Mouse (Mus musculus) left cerebral cortex, postnatal 25 days (tissue): Measurements from ENCODE around the gene Vmn2r84. TPM values are rescaled to one million over a fixed set of nuclear protein-coding genes. Genes with fewer than 3 reads are reported as not detected.
"Not testable (repeated sequence)": the region's sequence is repeated elsewhere in the genome, so short reads cannot be mapped to it uniquely, and the experiment has no call there.

Experiments
- DNase-seq, 2 experiments: peaks; one replicate each; pipeline ENCODE4 v3.0.0; 2022; ENCODE audit warnings: low spot score in 2 of 2, mixed read lengths in 1 of 2
- intact Hi-C: fragments of 180-260 bp; cut with DNase I; formaldehyde crosslinking; loops from one replicate; pipeline ENCODE4 v1.15.1; 2025
- total RNA-seq, 2 experiments: library from RNA; stranded (reverse); gene quantifications; 2 replicates each; pipeline ENCODE4 v1.2.3; 2021

Gene Vmn2r84
- under 1 TPM; 0.46 to 0.48 TPM for total RNA-seq

DNA sequence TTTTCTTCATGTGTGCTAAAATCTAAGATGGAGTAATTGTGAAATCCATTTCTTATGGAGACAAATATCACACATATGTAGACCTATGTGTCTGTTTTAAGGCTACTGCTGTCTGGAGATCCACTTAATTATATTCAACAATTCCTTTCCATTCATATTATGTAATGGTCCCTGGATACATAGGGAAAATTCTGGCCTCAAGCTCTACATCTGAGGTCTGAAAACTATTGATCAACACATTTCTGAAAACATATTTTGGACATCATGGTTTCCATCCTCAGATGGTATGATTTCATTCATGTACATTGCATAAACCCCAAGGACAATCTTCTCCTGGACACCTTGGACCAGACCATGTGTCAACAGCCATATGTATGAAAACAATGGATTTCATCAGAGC is at the start of gene Vmn2r84:
TSS of gene Vmn2r84 (minus strand) at position 101 of the 400 bp plus-strand sequence.
- intact Hi-C loops: no loop called here

DNA sequence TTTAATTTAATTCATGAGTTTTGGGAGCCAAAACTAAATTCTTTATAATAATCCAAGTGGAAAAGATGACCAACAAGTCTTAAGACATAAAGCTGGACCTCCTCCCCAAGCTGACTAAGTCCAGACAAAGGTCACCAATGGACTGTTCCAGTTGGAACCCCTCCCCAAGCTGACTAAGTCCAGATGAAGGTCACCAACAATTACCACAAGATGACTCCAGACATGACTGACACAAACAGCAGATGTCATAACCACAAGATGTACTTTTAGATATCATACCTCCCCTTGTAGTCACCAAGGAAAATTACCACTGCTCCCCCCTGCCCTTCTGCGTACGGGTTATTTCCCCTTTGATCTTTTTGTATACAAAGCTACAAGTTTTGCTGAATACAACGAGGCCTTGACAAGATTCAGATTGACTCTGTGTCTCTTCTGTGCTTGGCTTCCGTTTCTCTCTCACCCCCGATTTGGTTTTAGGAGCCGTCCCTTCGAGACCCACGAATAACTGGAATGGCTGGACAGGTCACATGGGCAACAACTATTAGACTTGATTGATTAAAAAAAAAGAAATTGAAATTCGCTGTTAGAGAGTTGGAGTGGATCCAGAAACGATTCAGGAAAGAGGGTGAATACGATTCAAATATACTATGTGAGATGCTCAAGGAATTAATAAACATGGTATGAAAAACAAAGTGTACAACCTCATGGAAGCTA is 40.2 kb upstream of the Vmn2r84 start:
- intact Hi-C loops, DNase-seq: not testable (repeated sequence)

More for the DNA sequence above, at the start of gene Vmn2r84:
- no peak for DNase-seq

DNA sequence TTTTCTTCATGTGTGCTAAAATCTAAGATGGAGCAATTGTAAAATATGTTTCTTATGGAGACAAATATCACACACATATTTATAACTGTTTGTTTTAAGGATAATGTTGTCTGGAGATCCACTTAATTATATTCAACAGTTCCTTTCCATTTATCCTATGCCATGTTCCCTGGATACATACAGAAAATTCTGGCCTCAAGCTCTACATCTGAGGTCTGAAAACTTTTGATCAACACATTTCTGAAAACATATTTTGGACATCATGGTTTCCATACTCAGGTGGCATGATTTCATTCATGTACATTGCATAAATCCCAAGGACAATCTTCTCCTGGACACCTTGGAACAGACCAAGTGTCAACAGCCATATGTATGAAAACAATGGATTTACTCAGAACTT is 35.5 kb upstream of the Vmn2r84 start, which contains the start of gene Vmn2r85:
TSS of gene Vmn2r85 (minus strand) at position 101 of the 400 bp plus-strand sequence.
- intact Hi-C loops, DNase-seq: not testable (repeated sequence)

DNA sequence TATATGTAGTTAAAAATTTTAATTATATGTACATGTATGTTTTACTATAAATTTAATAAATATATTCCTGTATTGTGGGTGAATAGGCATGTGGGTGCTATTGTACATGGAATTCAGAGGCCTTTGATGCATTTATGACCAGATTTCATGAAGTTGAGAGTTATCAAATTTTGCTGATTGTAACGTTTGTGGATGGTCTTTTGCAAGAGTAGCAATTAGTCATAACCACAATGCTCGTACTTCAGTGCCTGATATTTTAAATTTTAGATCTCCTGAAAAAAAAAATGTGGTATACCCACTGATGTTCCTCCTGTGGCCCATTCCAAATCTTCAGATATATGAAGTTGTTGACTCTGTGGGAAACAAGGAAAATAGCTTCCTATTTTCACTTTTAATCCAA is 28.2 kb upstream of the Vmn2r84 start:
- intact Hi-C loops, DNase-seq: not testable (repeated sequence)

DNA sequence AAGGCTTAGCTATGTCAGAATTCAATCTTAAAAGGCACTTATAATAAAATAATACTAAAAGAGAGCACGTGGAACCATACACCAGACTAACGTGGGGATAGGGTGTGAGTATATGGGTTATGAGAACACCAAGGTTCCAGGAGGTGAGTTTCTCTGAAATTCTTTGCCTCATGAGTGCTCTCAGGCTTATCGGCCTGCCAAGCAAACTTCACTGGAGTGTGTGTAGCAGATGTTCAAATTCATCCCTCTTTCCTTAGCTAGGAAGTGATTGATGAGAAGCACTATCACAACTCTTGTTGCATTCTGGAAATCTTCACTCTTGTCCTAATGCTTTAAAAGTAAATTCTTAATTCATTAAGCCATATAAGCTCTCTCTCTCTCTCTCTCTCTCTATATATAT is 26.3 kb upstream of the Vmn2r84 start:
- intact Hi-C loops: no loop called here
- no peak for DNase-seq

DNA sequence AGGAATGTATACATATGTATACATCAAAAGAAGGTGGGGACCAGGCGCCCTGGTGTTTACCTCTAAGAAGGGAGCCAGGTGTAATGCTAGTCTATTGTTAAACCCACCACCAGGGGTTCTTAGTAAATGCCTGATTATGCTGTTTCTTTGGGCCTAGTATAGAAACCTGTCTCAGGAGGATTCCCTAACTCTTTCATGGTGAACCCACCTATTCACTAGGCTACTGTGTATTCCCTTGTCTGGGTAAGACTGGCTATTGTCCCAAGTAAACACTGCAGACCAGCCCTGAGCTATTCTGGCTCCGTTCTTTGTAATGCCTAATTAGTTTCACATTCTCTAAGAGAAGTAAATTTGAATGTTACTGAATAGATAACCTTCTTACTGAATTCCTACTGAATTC is 25.8 kb upstream of the Vmn2r84 start:
- DNase-seq, intact Hi-C loops: not testable (repeated sequence)

DNA sequence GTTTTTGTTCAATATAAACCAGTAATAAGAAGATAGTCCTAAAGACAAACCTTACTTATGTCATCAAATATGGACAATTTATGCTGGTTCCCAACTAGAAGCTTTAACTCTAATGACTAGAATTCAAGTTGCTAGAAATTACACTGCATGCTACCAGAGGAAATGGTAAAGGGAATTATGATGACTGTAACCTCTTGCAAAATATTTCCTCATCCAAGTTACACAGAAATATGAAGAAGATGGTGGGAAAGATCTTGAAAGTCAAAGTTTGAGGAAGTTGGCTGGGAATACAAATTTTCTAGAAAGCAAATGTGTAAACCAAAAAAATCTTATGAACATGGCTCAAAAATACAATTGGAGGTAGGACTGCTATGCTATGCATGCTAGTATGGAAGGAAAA is 22.2 kb upstream of the Vmn2r84 start:
- DNase-seq, intact Hi-C loops: not testable (repeated sequence)

DNA sequence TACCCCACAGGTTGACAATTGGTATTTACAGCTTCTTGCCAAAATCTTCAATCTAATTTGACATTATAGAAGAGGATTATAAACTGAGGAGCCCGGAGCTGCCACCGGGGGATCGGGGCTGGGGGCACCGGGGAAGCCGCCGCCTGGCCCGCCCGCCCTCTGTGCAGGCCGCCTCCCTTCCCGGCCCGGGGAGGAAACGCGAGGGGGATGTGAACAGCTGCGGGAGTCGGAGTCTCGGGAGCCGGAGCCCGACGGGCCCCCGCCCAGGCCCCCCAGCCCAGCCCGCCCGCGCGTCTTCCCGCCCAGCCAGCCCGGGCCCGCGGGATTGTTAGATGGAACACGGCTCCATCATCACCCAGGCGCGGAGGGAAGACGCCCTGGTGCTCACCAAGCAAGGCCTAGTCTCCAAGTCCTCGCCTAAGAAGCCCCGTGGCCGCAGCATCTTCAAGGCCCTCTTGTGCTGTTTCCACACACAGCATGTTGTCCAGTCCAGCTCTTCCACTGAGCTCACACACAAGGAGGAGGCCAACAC is 18.1 kb upstream of the Vmn2r84 start:
- intact Hi-C loops, DNase-seq: not testable (repeated sequence)

DNA sequence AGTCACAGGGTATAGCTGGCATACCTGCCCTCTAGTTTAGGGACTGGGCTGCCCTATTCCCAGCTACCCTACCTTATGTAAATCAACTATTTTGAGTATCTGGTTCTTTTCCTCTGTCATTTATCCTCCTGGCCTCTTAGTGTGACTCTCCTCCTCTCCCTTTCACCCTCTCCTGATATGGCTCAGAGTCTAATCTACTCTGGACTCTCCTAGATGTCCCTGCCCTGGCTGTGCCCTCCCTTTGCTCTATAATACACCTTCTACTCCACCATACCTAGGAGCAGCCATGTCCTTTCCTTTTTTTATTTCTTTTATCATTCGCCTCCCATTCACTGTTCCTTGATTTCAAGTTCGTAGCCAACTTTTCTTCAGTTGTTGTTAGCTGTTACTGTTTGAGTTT is 19.0 kb downstream of the Vmn2r84 start:
- no peak for DNase-seq
- intact Hi-C loops: no loop called here

DNA sequence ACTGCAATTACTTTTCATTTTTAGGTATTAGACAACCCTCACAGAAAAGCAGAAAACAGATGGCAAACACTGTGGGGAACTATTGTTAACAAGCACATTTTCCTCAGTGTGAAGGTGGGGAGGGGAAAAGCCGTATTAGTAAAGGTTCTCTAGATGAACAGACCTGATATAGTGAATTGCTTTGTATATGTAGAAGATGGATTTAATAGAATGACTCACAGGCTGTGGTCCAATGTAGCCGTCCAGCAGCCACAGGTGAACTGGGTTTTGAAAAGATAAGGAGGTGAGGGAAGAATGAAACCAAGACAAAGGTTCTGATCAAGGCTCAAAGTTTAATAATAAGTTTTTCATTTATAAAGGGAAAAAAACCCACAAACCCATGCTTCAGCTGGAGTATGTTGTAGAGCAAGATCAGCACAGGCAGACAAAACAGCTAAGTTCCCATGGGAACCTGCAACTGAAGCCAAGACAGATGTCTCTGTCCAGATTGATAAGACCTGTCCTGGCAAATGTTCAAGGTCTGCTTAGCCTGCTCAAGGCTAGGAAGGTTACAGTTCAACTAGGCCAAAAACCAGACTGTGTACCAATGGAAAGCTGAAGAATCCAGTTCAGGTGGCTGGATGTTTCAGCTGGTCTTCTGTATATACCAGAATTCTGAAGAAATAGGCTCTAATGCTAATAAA is 21.5 kb downstream of the Vmn2r84 start:
- intact Hi-C loops: no loop called here
- no peak for DNase-seq

DNA sequence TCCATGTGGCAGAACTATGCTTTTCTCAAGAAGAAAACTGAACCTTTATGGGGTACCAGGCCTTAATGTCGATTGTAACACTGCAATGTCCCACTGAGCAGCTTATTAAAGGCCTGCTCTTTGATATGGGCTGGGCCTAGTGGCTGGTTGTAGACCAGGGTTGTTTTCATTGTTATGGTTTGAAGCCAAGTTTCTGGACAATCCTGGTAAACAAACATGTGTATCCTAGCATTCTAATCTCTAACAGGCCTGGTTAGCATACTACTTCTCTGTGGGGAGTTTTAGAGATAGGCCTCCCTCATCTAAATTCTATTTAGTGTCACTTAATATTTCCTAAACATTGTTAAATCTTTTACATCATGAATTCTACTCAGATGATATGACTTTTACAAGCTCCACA is 22.5 kb downstream of the Vmn2r84 start:
- DNase-seq: no peak
- intact Hi-C loops: no loop called here

DNA sequence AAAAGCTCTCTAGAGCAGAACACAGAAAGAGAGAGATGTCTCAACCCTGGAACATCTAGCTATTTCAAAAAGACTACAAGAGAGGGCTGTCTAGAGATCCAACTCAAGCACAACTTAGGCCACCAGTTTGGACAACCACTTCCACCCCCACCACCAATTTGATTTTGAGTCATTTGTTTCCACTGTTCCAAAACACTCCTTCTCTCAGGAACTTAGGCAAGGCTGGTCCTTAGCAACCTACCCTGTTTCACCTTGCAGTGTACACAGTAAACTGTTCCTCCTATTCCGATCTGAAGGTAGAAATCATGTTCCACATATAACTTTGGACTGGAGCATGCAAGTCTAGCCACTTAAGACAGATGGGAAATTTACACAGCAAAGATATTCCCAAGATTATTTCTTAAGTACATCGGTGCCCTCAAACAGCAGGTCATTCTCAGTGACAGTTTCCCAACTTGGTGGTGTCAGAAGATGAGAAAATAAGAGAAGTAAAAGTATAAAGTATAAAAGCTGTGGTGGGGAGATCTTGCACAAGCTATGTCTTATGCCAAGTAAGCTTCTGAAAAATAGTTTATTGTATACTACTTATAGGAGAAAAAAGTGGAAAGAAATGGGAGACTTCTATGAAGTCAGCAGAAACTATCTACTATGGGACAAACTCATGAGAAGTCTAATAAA is 24.0 kb downstream of the Vmn2r84 start:
- intact Hi-C loops: no loop called here
- DNase-seq: no peak

DNA sequence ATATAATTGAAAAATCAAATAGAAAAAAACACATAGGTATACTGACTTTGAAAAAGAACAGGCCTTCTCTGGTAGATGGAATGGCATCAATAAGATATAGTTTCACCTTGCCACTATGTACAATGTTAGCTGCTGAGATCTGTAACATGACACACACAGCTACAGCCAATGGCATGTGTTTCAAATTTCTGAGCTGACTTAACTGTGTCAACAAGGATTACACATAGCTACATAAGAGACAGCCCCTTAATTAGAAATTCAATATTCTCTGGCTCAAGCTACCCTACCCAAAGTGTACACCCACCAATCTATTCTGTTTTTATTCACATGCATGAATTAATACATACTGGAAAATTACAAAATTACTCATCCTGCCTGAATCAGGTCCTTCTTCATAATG is 25.7 kb downstream of the Vmn2r84 start:
- no peak for DNase-seq
- intact Hi-C loops: no loop called here

DNA sequence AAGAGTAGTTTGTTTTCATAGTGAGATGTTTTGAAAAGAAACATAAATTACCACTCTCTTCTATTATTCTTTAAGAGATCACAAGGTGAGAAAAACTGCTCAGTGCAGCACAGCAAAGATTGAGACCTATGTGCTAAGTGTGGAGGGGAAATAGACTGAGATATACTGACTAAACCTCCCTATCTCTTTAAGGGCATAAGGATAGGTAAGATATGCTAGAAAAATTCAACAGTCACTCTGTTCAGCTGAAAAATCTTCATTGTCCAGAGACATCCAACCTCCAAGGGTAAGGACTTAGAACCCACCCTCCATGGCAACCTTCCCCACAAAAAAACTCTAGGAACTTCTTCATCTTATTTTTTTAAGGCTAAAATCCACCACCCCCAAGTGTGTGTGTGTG is 29.4 kb downstream of the Vmn2r84 start:
- no peak for DNase-seq
- intact Hi-C loops: no loop called here

DNA sequence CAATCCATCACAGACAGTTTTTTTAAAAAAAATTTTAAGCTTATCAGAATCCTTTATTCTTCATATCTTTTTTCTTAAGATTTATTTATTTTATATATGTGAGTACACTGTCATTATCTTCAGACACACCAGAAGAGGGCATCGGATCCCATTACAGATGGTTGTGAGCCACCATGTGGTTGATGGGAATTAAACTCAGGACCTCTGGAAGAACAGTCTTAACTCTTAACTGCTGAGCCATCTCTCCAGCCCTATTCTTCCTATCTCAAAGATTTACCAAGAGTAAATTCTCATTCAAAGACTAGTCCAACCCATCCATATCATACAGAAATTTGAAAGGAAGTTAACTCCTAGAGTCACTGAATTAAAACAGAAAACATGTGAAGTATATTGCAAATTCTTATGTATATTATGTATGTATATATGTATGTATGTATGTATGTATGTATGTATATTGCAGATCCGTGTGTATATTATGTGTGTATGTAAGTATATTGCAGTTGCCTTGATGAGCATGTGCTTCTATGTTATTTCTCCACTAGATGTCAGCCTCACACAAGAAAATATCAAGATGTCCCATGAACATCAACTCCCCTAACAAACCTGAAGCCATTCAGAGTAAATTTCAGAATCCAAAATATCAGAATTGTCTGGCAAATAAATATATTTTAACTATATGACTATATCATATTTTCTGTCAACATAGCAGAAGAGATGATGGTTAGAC is 30.5 kb downstream of the Vmn2r84 start:
- DNase-seq: peak in 1 of 2 experiments; percentile 32
- intact Hi-C loops: no loop called here

DNA sequence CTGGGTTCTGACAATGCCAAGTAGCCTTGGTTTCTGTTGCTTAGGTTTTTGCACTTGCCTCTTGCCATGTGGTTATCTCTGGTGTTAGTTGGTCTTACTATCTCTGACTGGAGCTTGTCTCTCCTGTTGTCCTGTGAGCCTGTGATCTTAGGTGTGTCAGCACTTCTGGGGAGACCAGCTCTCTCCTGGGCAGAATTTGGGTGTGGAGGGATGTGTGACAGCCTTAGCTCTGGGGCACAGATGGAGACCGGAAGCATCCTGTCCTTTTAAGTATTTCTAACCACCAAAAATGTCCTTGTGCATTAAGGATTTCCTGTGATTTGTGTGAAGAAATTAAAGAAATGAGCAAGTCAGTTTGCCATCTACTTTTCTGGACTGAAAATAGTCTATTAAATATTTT is 50.1 kb downstream of the Vmn2r84 start:
- DNase-seq: no peak
- intact Hi-C loops: no loop called here

DNA sequence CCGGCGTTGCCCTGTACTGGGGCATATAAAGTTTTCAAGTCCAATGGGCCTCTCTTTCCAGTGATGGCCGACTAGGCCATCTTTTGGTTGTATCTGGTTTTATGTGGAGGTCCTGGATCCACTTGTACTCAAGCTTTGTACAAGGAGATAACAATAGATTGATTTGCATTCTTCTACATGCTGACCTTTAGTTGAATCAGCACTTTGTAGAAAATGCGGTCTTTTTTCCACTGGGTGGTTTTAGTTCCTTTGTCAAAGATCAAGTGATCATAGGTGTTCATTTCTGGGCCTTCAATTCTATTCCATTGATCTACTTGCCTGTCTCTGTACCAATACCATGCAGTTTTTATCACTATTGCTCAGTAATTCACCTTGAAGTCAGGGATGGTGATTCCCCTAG is 54.1 kb downstream of the Vmn2r84 start:
- intact Hi-C loops, DNase-seq: not testable (repeated sequence)

DNA sequence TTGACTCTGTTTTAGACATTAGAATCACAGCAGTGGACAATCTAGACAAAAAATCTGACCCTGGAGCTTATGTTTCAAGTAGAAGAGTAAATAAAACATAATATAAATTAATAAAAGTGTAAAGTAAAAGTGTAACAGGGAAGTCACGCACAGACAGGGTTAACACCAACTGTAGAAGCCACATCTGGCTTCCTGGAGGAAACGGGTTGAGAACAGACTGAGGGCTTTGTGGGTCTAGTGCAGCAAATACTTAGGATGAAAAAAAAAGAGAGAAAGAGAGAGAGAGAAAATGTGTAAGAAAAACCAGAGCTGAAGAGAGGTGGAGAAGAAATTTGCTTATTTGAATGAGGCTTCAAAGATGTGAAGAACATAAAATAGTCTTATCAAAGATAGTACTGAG is 56.6 kb downstream of the Vmn2r84 start:
- DNase-seq: no peak
- intact Hi-C loops: no loop called here

DNA sequence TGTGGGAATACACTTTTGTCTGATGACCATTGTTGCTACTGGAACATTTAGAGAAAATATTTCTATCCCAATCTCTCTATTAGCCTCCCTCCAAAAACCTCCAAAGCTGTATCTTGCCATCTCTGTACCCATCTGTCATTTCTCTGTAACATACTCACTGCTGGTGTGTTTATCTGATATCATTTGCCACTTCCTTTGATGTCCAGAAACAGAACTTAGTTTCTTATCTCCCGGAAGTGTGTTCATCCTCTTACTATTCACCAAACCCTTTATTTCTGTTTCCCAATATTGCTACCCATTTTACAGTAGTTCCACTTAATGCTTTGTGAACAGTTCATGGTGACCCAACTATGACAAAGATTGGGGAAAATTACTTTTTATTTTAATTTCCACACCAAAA is 57.7 kb downstream of the Vmn2r84 start:
- intact Hi-C loops: no loop called here
- no peak for DNase-seq

DNA sequence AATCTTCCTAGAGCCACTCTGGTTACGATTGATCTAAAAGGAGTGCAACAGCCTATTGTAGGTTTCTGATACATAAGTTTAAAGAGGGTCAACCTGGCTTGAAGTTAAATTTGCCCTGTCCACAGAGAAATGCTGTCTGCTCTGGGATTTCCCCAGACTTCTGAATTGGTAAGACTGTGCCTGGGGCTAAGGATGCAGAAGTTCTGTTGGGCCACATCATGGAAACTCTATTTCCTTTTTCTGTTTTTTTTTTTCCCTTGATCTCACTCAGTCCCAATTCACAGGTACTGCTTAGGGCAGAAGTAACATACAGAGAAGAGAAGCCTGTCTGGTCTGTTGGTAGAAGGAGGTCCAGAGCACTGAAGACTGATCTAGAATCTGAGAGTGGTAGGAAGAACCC is 63.4 kb downstream of the Vmn2r84 start:
- intact Hi-C loops: no loop called here
- DNase-seq: no peak
